Mouse (Mus musculus) right cerebral cortex, postnatal 14 days (tissue): ENCODE data around the gene Dbil5.

Source experiments
- DNase-seq: peaks from one replicate; pipeline ENCODE4 v3.0.0; 2022

Dbil5 gene

DNA sequence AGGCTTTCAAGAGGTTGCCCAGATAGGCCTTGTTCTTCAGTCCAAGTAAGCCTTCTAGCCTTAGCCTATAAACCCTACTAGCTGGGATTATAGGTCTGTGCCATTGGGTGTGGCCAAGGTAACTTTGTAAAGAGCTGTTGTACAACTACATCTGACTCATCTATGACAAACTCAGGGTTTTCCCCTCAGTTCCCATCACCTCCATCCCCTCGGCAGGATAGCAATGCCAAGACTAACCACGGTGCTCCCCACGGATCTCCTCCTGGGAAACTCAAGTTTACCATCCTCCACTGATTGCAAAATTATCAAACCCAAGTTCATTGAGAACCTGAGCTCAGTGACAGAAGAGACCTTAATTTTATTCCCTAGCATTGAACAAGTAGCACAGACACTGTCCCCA lies 18.7 kb downstream of the Dbil5 start:
- no peak for DNase-seq

GRCm38 (mm10) chr11:76239750-76240149 lies 22.3 kb downstream of the Dbil5 start:
- DNase-seq, result no peak

DNA sequence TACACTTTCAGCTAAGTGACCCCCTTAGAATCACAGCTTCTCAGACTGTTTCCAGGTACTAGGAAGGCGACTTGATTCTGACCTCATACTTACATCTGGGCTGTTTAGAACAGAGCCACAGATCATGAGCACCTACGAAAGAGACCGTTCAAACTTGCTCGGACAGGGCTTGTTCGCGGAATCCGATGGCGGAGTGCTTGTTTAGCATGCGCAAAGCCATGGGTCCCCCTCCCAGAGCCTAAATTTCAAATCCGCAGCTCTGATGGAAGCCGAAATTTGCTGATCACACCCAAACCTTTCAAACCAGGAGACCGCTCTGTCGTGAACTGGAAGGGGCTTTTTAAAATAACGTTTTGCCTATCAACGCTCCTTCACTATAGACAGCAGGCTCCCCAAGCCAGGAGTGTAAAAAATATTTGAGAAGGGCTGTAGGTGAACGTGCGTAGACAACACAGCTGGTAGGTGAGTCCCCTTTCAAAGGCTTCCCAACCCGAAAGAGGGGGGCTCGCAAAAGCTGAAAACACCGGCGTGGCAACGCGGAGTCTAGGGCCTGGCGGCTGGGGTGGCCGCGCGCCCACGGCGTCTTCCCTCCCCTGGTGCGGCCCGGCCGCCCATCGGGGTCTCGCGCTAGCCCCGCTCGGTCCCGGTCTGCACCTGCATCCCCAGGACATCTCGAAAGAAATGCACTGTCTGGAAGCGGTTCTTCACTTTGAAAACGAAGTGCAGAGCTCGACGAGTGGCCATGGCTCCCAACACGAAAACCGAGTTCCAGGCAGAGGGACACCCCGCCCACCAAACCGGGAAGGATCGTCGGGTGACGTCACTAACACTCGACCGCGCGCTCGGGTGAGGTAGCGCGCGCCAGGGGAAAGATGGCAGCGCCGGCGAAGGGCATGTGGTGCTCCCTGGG lies 25.7 kb downstream of the Dbil5 start, which contains the start of the genes Mrm3 and Glod4:
Mrm3 (plus strand) TSS at position 815 of the 910 bp plus-strand sequence.
Glod4 (minus strand) TSS at position 825 of the 910 bp plus-strand sequence.
- DNase-seq, result peak; percentile 95

DNA sequence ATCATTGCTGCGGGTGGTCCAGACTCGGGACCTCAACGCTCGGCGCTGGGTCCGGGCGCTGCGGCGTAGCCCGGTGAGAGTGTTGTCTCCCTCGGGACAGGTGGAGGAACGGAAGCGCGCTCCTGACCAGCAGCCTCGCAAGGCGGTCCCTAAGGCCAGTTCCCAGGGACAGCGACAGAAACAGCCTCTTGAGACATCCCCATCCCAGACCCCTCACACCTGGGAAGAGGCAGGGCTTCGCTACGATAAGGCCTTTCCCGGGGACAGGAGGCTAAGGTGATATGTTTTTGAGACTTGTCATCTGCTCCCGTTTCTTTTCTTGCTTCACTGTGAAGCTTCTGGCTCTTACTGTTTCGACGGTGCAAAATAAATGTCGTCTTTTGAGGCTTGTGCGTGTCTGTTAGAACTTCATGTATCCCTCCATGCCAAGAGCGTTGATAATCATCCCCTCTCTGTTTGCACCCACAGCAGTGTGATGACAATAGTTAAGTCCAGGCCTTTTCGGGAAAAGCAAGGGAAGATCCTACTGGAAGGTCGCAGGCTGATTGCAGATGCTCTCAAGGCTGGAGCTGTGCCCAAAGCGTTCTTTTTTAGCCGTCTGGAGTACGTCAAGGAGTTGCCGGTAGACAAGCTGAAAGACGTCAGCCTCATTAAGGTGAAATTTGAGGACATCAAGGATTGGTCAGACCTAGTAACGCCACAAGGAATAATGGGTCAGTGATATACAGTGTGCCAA lies 26.6 kb downstream of the Dbil5 start:
- no peak for DNase-seq

DNA sequence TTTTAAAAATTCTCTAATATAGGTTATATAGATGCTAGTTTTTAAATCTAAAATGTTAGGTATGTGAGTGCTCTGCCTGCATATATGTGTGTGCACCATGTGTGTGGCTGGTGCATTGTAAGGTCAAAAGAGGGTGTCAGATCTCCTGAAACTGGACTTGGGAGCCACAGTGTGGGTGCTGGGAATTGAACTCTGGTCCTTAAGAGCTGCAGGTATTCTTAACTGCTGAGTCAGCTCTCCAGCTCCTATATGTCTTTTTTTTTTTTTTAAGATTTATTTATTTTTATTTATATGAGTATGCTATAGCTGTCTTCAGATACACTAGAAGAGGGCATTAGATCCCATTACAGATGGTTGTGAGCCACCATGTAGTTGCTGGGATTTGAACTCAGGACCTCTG lies 29.0 kb downstream of the Dbil5 start:
- no peak for DNase-seq

- no peak for DNase-seq
Measured at GRCm38 (mm10) chr11:76247239-76247638, 29.8 kb downstream of the Dbil5 start.

DNA sequence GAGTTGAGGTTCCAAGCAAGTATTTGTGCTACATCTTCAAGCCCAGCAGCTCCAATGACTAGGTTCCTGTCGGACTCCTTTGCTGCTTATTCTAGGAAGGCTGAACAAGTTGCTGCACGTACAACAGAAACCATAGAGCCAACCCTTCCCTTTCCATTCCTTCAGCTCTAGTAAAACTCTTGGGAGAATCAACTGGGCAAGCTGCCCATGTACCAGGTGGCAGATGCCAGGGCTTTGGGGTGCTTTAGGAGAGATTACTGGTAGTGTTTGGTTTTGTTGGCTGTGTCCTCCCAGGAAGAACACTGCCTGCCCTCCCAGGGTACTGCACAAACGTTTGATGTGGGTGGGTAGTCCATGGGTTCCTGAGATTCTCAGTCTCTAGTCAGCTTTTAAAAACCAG lies 34.6 kb downstream of the Dbil5 start:
- no peak for DNase-seq

- DNase-seq, result peak; percentile 80
Measured at GRCm38 (mm10) chr11:76253145-76253917, 35.9 kb downstream of the Dbil5 start.

DNA sequence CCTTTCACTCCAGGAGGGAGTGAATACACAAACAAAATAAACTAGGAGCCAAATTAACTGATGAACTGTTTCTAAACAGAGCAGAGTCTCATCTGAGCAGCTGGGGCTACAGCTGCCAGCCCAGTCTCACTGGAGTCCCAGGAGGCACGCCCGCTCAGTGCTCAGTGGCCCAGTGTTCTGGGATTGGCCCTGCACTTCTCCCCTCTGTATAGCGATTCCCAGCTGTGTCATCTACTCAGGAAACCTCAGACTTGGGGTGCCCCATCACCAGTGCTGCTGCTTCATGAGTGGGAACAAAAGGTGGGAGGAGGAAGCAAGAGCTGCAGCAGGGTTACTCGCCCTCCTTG lies 36.5 kb downstream of the Dbil5 start:
- DNase-seq, result no peak

- no peak for DNase-seq
Measured at GRCm38 (mm10) chr11:76255431-76256001, 38.1 kb downstream of the Dbil5 start.

GRCm38 (mm10) chr11:76256129-76256528 lies 38.7 kb downstream of the Dbil5 start:
- DNase-seq, result no peak

DNA sequence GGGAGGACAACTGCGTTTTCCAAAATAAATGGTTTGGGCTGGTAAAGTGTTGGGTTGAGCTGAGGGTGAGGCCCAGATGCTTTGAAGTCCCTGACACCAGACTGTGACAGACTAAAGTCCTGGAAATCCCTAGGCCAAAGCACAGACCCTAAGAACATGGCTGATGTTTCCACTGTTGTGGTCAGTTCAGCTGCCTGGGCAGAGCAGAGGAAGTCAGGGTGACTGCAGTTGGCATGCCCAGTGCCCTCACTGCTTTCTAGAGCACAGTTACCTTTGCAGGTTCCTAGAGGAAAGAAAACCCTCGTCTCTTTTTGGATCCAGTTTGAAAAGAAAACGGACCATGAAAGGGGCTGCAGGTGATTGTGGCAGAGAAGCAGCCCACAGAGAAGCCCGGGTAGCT lies 40.0 kb downstream of the Dbil5 start:
- no peak for DNase-seq

GRCm38 (mm10) chr11:76258511-76258910 lies 41.1 kb downstream of the Dbil5 start:
- no peak for DNase-seq

DNA sequence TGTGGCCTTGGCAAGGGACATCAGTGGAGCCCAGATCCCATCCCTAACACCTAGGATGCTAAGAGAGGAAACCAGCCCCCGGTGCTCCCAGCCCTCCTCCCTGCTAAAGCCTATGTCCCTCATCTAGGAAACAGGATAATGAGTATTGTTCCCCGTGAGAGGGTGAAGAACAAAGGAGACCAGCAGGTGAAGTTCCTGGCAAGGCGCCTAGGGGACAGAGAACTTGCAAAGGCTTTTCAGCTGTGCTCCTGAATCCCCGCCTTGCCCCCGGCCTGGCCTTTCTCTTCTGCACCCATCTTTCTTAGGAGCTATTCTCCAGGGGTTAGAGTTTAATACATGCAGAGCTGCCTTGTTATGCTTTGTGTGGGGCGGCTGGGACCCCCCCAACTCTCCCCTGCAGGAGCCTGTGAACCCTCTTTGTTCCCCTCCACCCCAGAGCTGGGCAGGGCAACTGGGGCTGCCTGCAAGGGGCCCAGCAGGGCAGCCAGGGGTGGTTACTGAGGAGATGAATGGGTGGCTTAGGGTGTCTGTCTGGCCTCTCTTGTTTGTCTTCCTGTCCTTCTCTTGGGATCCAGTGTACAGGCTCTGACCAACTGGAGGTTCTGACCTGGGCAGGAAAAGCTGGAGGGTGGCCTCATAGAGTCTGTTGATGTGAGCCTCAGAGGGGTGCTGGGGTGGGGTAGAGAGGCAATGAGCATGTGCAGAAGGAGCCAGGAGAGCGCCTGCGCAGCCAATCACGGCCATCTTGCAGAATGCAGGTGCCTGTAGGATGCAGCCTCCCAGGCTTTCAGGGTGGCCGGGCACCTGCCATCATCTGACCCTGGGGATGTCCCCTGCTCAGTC lies 43.0 kb downstream of the Dbil5 start:
- no peak for DNase-seq

- no peak for DNase-seq
Measured at GRCm38 (mm10) chr11:76261224-76261623, 43.8 kb downstream of the Dbil5 start.

GRCm38 (mm10) chr11:76262611-76263351 lies 45.4 kb downstream of the Dbil5 start:
- no peak for DNase-seq

- no peak for DNase-seq
Measured at GRCm38 (mm10) chr11:76267550-76267949, 50.1 kb downstream of the Dbil5 start.

DNA sequence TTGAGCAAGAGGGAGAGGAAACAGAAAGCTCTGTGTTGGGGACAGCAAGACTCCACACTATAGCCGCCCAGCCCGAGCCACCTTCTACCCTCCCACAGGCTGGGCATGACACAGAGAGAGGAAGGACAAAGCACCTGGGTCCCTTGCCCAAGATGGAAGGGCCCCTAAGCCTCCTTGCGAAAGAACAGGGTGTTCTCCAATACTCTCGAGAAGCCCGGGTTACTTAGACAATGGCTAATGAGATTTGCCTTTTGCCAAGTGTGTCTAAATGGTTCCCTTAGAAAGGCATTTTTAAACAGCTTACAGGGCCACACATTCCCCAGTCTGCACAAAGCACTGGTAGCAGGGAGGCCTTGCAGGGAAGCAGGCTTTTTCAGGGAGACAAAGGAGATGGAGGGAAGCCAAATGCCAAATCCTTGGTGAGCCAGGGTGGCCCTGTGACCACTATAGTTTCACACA lies 50.6 kb downstream of the Dbil5 start:
- DNase-seq, result no peak
